Mouse (Mus musculus) ZHBTc4 (cell line): ENCODE results near the gene Nudt12.
A peak's percentile ranks its signal among the peaks of the same experiment; 100 is the strongest.

ENCODE experiments used
- DNase-seq: peaks from one replicate; pipeline ENCODE4 v3.0.0-alpha.2; 2011; ENCODE audit warnings: low read depth, low spot score

Gene Nudt12

DNA sequence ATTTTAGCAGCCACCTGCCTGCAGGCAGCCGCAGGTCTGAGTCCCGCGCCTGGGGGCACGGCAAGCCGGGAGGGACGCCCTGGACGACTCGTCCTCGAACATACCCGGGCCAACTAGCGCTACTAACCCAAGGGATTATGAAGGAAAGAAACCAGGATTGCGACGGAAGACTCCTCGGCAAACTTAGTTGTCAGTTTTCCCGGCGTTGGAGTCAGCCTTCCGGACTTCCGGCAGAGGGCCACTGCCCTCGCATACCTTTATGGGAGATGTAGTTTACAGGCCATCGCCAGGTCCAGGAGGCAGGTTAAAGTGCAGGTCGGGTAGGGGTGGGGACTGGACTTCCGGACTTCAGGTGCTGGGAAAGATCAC lies at the start of gene Nudt12:
Gene Nudt12, minus strand, starts transcription at position 282 of the 369 bp plus-strand sequence.
- DNase-seq, result peak; percentile 63

DNA sequence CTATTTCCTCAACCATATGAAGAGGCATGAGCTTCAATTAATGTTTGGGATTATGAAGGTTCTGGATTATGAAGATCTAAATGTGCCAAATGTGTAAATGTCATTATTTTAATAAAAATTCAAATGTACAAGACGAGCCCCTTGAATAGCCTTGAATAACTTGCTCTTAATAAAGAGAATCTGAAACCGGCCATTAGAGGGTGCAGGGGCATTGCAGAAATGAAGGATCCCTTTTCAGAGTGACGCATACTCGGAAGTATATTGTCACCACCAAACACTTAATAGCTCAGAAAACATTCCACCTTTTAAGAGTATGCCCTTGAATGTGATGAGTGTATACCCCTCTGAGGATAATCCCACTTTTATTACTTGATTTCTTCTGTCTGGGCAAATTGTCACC lies 40.1 kb upstream of the Nudt12 start:
- DNase-seq, result no peak

DNA sequence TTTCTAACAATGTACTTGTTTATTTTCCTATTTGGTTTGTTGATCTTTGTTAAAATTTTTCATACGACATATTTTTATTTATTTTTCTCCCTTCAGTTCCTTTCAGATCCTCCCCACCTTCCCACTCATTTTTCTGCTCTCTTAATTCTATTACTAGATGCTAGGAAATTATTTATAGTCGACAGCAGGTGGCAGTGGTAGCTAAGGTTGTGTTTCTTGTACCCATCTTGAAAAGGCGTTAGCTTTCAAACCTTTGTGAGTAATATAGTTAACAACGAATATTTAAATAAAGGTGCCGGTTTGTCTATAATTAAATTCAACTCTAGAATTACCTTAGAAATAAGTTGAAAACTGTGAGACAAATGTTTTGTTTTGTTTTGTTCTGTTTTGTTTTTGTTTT lies 26.6 kb upstream of the Nudt12 start:
- peak; percentile 16 for DNase-seq

DNA sequence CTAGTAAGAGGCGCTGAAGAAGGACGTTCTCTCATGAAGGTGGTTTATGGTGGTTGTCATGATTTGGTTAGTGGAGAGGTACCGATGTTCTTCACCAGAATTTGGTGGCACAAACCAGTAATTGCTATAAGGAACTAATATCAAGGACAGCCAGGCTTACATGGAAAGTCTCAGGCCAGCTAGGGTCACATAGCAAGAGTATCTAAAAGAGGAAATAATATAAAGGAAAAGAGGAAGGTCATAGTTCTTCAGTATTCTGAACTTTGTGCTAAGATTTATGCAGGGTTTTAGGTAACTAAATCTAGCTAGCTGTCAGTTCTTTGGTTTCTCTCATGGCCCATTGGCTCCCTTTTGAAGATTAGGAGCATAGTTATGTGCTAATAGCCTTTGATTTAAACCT lies 20.3 kb upstream of the Nudt12 start:
- DNase-seq, result no peak

DNA sequence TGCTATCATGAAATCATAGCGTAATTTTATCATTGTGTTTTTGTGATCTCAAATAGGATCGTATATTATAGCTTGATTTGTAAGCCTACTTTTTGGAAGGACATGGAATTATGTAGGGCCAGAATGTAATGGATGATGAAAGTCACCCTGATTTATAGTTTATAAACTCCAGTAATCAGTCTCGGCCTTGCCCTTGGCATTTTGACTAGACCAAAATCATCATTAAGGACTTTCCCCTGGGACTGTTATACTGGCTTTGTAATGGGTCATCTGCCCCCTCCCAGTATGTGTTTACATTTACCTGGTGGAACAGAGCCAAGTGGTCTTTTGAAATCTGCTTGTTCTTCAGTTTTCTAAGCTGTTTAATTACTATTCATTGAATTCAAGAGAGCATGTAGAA lies 13.2 kb upstream of the Nudt12 start:
- DNase-seq, result no peak

- DNase-seq, result no peak
Observed at GRCm38 (mm10) chr17:59024502-59024901, 11.3 kb upstream of the Nudt12 start.

DNA sequence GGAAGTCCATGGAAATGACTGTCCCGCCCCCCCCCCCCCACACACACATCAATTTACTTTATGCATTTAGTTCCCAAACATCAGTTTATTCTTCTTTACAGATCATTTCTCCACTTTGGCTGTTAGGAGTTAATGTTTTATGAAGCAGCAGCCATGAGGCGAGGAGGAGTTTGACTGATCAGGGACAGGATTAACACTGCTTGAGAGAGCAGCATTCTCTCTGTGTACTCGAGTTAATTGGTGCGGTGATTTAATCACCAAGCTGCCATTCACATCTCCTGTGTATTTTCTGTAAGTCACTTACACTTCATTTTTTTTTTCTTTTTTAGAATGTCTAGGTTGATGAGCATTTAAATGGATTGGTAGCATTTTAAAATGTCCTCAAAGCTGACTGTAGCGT lies 10.8 kb upstream of the Nudt12 start:
- DNase-seq, result no peak

DNA sequence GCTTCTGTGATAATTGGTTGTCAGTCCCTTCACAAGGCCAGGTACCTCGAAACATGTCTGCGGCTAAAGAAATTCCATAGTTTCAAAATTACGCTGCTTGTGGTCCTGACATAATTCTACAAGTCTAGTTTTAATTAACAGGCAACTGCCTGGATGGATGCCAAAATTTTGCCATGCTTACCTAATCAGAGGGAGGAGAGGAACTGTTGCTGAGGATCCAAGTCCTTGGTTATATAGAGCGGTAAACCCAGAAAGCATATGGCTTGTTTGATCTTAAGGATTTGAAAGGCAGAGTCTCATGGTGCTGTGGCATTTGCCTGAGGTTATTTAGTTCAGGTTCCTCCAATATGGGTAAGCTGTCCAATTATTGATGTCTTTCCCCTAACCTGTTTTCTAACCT lies 5.5 kb upstream of the Nudt12 start:
- DNase-seq, result no peak

DNA sequence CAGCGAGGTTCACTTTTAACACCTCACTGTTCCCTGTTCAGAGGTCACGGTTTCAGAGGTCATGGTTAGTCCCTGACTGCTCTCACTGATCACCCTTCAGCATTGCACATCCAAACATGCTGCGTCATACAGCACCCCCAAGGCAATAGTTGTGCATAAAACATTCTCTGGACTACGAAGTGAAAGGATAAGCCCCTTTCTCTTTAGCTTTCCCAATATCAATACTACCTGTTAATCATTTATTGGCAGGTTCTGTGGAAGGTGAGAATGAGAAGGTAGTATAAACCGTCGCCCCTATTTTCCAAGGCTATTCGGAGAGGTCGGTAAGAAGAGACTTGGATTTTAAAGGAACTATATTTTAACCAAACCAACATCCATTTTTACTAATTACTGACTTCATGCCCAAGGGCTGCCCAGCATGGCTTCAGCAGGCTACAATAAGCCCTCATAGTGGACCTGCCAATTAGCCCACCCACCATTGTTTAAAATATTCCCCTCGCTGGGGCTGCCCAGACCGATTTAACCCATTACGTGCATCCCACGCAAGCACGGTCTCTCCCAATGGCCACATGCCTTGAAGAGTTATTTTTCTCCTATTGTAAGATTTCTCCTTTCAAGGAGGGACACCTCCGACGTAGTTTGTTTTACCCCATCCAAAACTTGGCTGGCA lies 616 bp downstream of the Nudt12 start:
- no peak for DNase-seq

GRCm38 (mm10) chr17:59011546-59012307 lies 1.4 kb downstream of the Nudt12 start:
- DNase-seq, result no peak

GRCm38 (mm10) chr17:58991275-58991674 lies 21.9 kb downstream of the Nudt12 start, which contains the start of gene Pdzph1:
Gene Pdzph1, minus strand, starts transcription at chr17:58991375.
- no peak for DNase-seq

GRCm38 (mm10) chr17:58973237-58973636 lies 39.9 kb downstream of the Nudt12 start:
- DNase-seq, result no peak

- DNase-seq, result peak; percentile 70
Observed at GRCm38 (mm10) chr17:58959905-58960304, 53.3 kb downstream of the Nudt12 start.

DNA sequence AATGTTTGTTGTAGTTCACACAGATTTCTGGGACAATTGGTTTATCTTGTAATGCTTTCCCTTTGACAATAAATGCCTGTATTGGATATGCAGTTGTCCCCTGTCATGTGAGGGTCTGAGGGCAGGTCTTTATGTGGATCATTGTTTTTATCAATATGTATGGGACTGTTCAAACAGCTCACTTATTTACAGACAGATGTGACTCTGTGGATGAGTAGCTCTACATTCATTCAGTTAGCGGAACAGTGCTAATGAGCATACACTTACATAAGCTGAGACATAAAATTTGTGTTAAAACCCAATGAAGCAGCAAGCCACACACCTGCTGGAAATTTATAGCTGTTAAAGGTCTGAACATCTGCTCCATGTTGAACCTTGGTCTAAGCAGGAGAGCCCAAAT lies 56.1 kb downstream of the Nudt12 start:
- no peak for DNase-seq
